Mouse (Mus musculus): Measurements from ENCODE around the gene Scrn1.

GRCm38 (mm10) chr6:54539396-54539795, 26.9 kb downstream of the Scrn1 start:
- TF ChIP-seq GATA1 (IDR thresholded peaks at IDR 0.05; ENCODE audit: borderline replicate concordance, low read length): no peak
- TF ChIP-seq FLI1 (IDR thresholded peaks at IDR 0.05; ENCODE audit: low read length): no peak

Measured in megakaryocyte, embryonic 14.5 days (primary cell).